Mouse (Mus musculus): ENCODE results near the gene Cnn1. TPM values are rescaled to one million over a fixed set of nuclear protein-coding genes. Genes with fewer than 3 reads are reported as not detected.
"Not testable (repeated sequence)": the region's sequence is repeated elsewhere in the genome, so short reads cannot be mapped to it uniquely, and the experiment has no call there.

Gene Cnn1
- polyA plus RNA-seq, 1 experiment from 2014 or later: 1.2 TPM

DNA sequence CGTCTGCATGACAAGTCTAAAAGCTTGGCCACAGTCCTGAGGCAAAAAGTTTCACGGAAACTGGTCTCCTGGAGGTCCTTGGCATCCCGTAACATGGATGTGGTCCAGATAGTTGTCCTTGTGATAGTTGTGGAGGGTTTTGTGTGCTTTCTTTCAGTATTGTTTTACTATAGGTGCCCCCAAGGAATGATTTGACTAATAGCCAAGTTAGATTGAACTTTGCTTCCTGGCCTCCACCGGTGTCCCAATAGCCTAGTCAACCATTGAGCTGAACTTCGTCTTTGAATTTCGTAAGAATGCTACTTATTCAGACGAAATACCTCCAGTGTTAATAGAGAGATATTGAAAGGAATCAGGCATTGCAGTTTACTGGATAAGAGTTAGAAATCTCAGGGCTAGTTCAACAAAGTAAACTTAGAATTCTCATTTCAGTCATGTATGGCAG is 51.3 kb downstream of the Cnn1 start:
- H3K9ac ChIP-seq (ENCODE audit: low read length); DNase-seq (ENCODE audit: low spot score); ATAC-seq (replicated peaks; ENCODE audit: low FRiP score); H3K27ac ChIP-seq (ENCODE audit: low read depth, low read length); H3K4me2 ChIP-seq (ENCODE audit: low read depth, low read length, severe bottlenecking); H3K4me1 ChIP-seq (replicated peaks; ENCODE audit: control insufficient read depth, insufficient read depth, low read length); H3K9me3 ChIP-seq (ENCODE audit: control insufficient read depth, low read length); H3K27me3 ChIP-seq (ENCODE audit: control insufficient read depth, insufficient read depth, low read length); H3K4me3 ChIP-seq (ENCODE audit: low read depth, low read length); H3K36me3 ChIP-seq (ENCODE audit: control insufficient read depth, insufficient read depth, low read length): not testable (repeated sequence)
- WGBS: 86% methylated on average over 7 of the region's 7 CpGs

- no peaks in the 10 kb centered on the region for H3K27me3 ChIP-seq (ENCODE audit: control insufficient read depth, insufficient read depth, low read length)
- H3K9ac ChIP-seq (ENCODE audit: low read length): no peak overlapping the region
- ATAC-seq (replicated peaks; ENCODE audit: low FRiP score): no peak
- H3K27ac ChIP-seq (ENCODE audit: low read depth, low read length): no peak overlapping the region
- 89% methylated on average over 2 of the region's 2 CpGs for WGBS
- no peak overlapping the region for H3K4me3 ChIP-seq (ENCODE audit: low read depth, low read length)
- no peaks in the 10 kb centered on the region for H3K36me3 ChIP-seq (ENCODE audit: control insufficient read depth, insufficient read depth, low read length)
- H3K4me2 ChIP-seq (ENCODE audit: low read depth, low read length, severe bottlenecking): no peak overlapping the region
- no peak for DNase-seq (ENCODE audit: low spot score)
- no peaks in the 10 kb centered on the region for H3K4me1 ChIP-seq (replicated peaks; ENCODE audit: control insufficient read depth, insufficient read depth, low read length)
- H3K9me3 ChIP-seq (ENCODE audit: control insufficient read depth, low read length): no peaks in the 10 kb centered on the region; the same call in 1 of the 2 replicates
Measured at GRCm38 (mm10) chr9:22150946-22151345, 51.9 kb downstream of the Cnn1 start.

DNA sequence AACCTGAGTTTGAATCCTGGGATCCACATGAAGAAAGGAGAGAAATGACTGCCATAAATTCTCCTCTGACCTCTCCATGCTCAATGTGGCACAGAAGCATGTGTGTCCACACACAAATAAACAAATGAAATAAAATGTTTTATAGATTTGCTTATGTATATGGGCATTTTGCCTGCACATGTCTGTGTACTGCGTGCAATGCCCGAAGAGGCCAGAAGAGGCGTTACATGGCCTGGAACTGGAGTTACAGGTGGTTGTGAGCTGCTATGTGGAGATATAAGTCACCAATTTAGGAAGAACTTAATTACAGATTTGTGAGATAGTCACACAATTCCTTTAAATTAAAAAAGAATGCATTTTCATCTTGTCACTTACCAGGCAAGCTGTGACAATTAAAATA is 54.8 kb downstream of the Cnn1 start:
- Histone ChIP-seq H3K4me2 (ENCODE audit: low read depth, low read length, severe bottlenecking) (no peak overlapping the region), H3K27me3 (ENCODE audit: control insufficient read depth, insufficient read depth, low read length) (no peaks in the 10 kb centered on the region), H3K4me1 (replicated peaks; ENCODE audit: control insufficient read depth, insufficient read depth, low read length) (peaks cover 2% of the 10 kb centered on the region; the same call in 1 of the 2 replicates), H3K27ac (ENCODE audit: low read depth, low read length) (no peak overlapping the region), H3K4me3 (ENCODE audit: low read depth, low read length) (no peak overlapping the region), H3K9ac (ENCODE audit: low read length) (no peak overlapping the region), H3K9me3 (ENCODE audit: control insufficient read depth, low read length) (no peaks in the 10 kb centered on the region; the same call in 1 of the 2 replicates), H3K36me3 (ENCODE audit: control insufficient read depth, insufficient read depth, low read length) (no peaks in the 10 kb centered on the region)
- ATAC-seq (replicated peaks; ENCODE audit: low FRiP score) (no peak), DNase-seq (ENCODE audit: low spot score) (no peak)
- 79% methylated on average over 3 of the region's 3 CpGs for WGBS

DNA sequence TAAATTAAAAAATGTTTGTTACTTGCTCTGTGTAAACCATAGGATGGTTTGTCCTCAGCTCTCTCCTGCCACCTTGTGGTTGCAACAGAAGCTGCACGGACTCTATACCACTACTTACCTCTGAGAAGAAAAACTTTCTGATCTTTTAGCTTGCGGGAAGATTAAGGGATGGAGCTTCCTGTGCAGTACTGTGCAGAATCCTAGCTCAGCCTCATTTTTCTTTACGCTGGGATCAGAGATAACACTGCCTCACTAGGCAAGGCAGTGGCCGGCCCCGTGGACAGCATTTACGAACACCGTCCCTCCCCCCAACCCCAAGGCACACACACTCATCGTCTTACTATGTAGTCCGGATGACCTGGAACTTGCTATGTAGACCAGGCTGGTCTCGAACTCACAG is 56.6 kb downstream of the Cnn1 start:
- Histone ChIP-seq H3K36me3 (ENCODE audit: control insufficient read depth, insufficient read depth, low read length) (no peaks in the 10 kb centered on the region), H3K27me3 (ENCODE audit: control insufficient read depth, insufficient read depth, low read length) (no peaks in the 10 kb centered on the region), H3K27ac (ENCODE audit: low read depth, low read length) (no peak overlapping the region), H3K9me3 (ENCODE audit: control insufficient read depth, low read length) (no peaks in the 10 kb centered on the region), H3K9ac (ENCODE audit: low read length) (no peak overlapping the region), H3K4me3 (ENCODE audit: low read depth, low read length) (no peak overlapping the region), H3K4me1 (replicated peaks; ENCODE audit: control insufficient read depth, insufficient read depth, low read length) (peaks cover 2% of the 10 kb centered on the region; the same call in 1 of the 2 replicates), H3K4me2 (ENCODE audit: low read depth, low read length, severe bottlenecking) (peak overlapping the region; percentile 24; the same call in 1 of the 2 replicates)
- DNase-seq (ENCODE audit: low spot score): peak; percentile 75
- no peak for ATAC-seq (replicated peaks; ENCODE audit: low FRiP score)
- 32% methylated on average over 10 of the region's 10 CpGs for WGBS

DNA sequence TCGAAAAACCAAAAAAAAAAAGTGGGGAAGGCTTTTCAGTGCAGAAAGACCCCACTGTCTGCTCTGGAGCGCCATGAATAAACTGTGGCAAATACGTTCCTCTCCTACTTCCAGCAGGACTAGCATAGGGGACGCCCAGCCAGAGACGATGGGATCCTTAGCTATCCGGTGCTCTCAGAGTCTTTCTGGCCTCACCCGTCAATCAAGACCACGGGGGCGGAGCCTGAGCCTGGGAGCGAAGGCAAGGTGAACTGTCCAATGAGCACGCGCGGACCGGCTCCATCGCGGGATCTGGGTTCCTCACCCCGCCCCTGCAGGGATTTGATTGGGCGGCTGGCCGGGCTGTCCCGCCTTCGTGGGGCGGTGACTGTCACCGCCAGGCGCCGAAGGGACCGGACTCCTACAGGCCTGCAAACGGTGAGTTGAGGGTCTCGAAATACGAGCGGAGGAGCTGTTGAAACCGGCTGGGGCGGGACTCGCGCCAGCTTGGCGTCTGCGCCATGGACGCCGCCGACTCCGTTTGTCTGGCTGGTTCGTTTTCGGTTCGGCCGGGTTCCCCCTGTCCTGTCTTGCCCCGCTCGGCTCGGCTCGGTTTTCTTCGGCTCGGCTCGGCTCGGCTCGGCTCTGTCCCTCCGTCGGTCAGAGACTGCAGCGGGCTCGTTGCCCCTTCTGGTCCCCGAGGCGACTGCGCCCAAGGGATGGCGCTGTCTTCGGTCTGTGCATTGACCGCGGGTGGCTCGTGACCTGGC is 57.7 kb downstream of the Cnn1 start, which contains the start of gene Pigyl:
Pigyl (plus strand) TSS at position 350 of the 749 bp plus-strand sequence.
- DNase-seq (ENCODE audit: low spot score) (peak; percentile 99), ATAC-seq (replicated peaks; ENCODE audit: low FRiP score) (peak; percentile 99)
- WGBS: under 1% methylated on average over 65 of the region's 65 CpGs
- H3K9ac ChIP-seq (ENCODE audit: low read length): peak within 1 kb of the TSS; percentile 76
- H3K36me3 ChIP-seq (ENCODE audit: control insufficient read depth, insufficient read depth, low read length): no peaks in the 10 kb centered on the region
- peaks cover 2% of the 10 kb centered on the region; the same call in 1 of the 2 replicates for H3K4me1 ChIP-seq (replicated peaks; ENCODE audit: control insufficient read depth, insufficient read depth, low read length)
- H3K27ac ChIP-seq (ENCODE audit: low read depth, low read length): peak within 1 kb of the TSS; percentile 59; the same call in 1 of the 2 replicates
- H3K27me3 ChIP-seq (ENCODE audit: control insufficient read depth, insufficient read depth, low read length): no peaks in the 10 kb centered on the region
- no peaks in the 10 kb centered on the region for H3K9me3 ChIP-seq (ENCODE audit: control insufficient read depth, low read length)
- peak within 1 kb of the TSS; percentile 66 for H3K4me3 ChIP-seq (ENCODE audit: low read depth, low read length)
- H3K4me2 ChIP-seq (ENCODE audit: low read depth, low read length, severe bottlenecking): peak within 1 kb of the TSS; percentile 78

GRCm38 (mm10) chr9:22157516-22158265 is 58.7 kb downstream of the Cnn1 start:
- peak overlapping the region; percentile 66 for H3K4me3 ChIP-seq (ENCODE audit: low read depth, low read length)
- H3K4me2 ChIP-seq (ENCODE audit: low read depth, low read length, severe bottlenecking): peak overlapping the region; percentile 78
- WGBS: 77% methylated on average over 34 of the region's 34 CpGs
- peaks cover 2% of the 10 kb centered on the region; the same call in 1 of the 2 replicates for H3K4me1 ChIP-seq (replicated peaks; ENCODE audit: control insufficient read depth, insufficient read depth, low read length)
- H3K27me3 ChIP-seq (ENCODE audit: control insufficient read depth, insufficient read depth, low read length): no peaks in the 10 kb centered on the region
- no peaks in the 10 kb centered on the region for H3K9me3 ChIP-seq (ENCODE audit: control insufficient read depth, low read length)
- H3K36me3 ChIP-seq (ENCODE audit: control insufficient read depth, insufficient read depth, low read length): no peaks in the 10 kb centered on the region
- H3K27ac ChIP-seq (ENCODE audit: low read depth, low read length): no peak overlapping the region
- peak overlapping the region; percentile 76 for H3K9ac ChIP-seq (ENCODE audit: low read length)
- DNase-seq (ENCODE audit: low spot score) (no peak), ATAC-seq (replicated peaks; ENCODE audit: low FRiP score) (no peak)

Small RNAs within 50 kb of the gene (microRNA-seq; reads per million reads assigned to microRNA genes)
- gene Mir7084 (ENCODE audit: insufficient number of aligned reads): not detected

Other genes with a start within 250 kb of the Cnn1 start
- gene Dock6, start 246.6 kb upstream of the Cnn1 start, polyA plus RNA-seq (2014; fragmentation: Nextera tagmentation; extraction: Ambion mirVana): 25.5 and 27.5 TPM in 2 replicates
- gene Rab3d, start 181.0 kb upstream of the Cnn1 start, polyA plus RNA-seq (2014; fragmentation: Nextera tagmentation; extraction: Ambion mirVana): 7.5 and 8.7 TPM in 2 replicates
- gene Ccdc159, start 171.7 kb upstream of the Cnn1 start, polyA plus RNA-seq (2014; fragmentation: Nextera tagmentation; extraction: Ambion mirVana): 4.4 and 4.5 TPM in 2 replicates
- 30.3 and 31.0 TPM in 2 replicates for gene Tmem205, start 171.7 kb upstream of the Cnn1 start, polyA plus RNA-seq (2014; fragmentation: Nextera tagmentation; extraction: Ambion mirVana)
- 24.2 and 27.1 TPM in 2 replicates for gene Plppr2, start 162.2 kb upstream of the Cnn1 start, polyA plus RNA-seq (2014; fragmentation: Nextera tagmentation; extraction: Ambion mirVana)
- 18.5 and 22.2 TPM in 2 replicates for gene Swsap1, start 143.5 kb upstream of the Cnn1 start, polyA plus RNA-seq (2014; fragmentation: Nextera tagmentation; extraction: Ambion mirVana)
- gene Epor, start 135.7 kb upstream of the Cnn1 start, polyA plus RNA-seq (2014; fragmentation: Nextera tagmentation; extraction: Ambion mirVana): 6.7 and 7.0 TPM in 2 replicates
- gene Rgl3, start 109.8 kb upstream of the Cnn1 start, polyA plus RNA-seq (2014; fragmentation: Nextera tagmentation; extraction: Ambion mirVana): 1.1 and 3.4 TPM in 2 replicates
- gene Ccdc151, start 96.6 kb upstream of the Cnn1 start, polyA plus RNA-seq (2014; fragmentation: Nextera tagmentation; extraction: Ambion mirVana): 4.2 and 6.9 TPM in 2 replicates
- gene Prkcsh, start 96.4 kb upstream of the Cnn1 start, polyA plus RNA-seq (2014; fragmentation: Nextera tagmentation; extraction: Ambion mirVana): 86.9 and 94.3 TPM in 2 replicates
- gene Elavl3, start 47.2 kb upstream of the Cnn1 start, polyA plus RNA-seq (2014; fragmentation: Nextera tagmentation; extraction: Ambion mirVana): 53.5 and 60.0 TPM in 2 replicates
- not detected in 2 replicates for gene Gm49318, start 28.0 kb upstream of the Cnn1 start, polyA plus RNA-seq (2014; fragmentation: Nextera tagmentation; extraction: Ambion mirVana)
- 10.9 and 11.8 TPM in 2 replicates for gene Zfp653, start 27.8 kb upstream of the Cnn1 start, polyA plus RNA-seq (2014; fragmentation: Nextera tagmentation; extraction: Ambion mirVana)
- gene Ecsit, start 13.8 kb upstream of the Cnn1 start, polyA plus RNA-seq (2014; fragmentation: Nextera tagmentation; extraction: Ambion mirVana): 34.6 and 39.6 TPM in 2 replicates
- gene Elof1, start 18.0 kb downstream of the Cnn1 start, polyA plus RNA-seq (2014; fragmentation: Nextera tagmentation; extraction: Ambion mirVana): 205 and 233 TPM in 2 replicates
- 17.8 and 20.7 TPM in 2 replicates for gene Acp5, start 36.5 kb downstream of the Cnn1 start, polyA plus RNA-seq (2014; fragmentation: Nextera tagmentation; extraction: Ambion mirVana)
- gene Pigyl, start 57.6 kb downstream of the Cnn1 start, polyA plus RNA-seq (2014; fragmentation: Nextera tagmentation; extraction: Ambion mirVana): 59.9 and 62.5 TPM in 2 replicates
- 0.17 and 0.90 TPM in 2 replicates for gene Zfp872, start 88.9 kb downstream of the Cnn1 start, polyA plus RNA-seq (2014; fragmentation: Nextera tagmentation; extraction: Ambion mirVana)
- 13.5 and 14.7 TPM in 2 replicates for gene Zfp809, start 126.5 kb downstream of the Cnn1 start, polyA plus RNA-seq (2014; fragmentation: Nextera tagmentation; extraction: Ambion mirVana)
- 8.8 and 8.9 TPM in 2 replicates for gene Zfp599, start 160.7 kb downstream of the Cnn1 start, polyA plus RNA-seq (2014; fragmentation: Nextera tagmentation; extraction: Ambion mirVana)
- gene Zfp810, start 208.4 kb downstream of the Cnn1 start, polyA plus RNA-seq (2014; fragmentation: Nextera tagmentation; extraction: Ambion mirVana): 30.2 and 33.4 TPM in 2 replicates

All from forebrain, embryonic 11.5 days (tissue).